Mouse (Mus musculus) R1 (cell line): ENCODE data around the gene Foxa2.

ENCODE experiments used
- DNase-seq: peaks from one replicate; pipeline ENCODE4 v3.0.0-alpha.2; 2018; ENCODE audit warnings: low read depth, low spot score

Foxa2 gene

DNA sequence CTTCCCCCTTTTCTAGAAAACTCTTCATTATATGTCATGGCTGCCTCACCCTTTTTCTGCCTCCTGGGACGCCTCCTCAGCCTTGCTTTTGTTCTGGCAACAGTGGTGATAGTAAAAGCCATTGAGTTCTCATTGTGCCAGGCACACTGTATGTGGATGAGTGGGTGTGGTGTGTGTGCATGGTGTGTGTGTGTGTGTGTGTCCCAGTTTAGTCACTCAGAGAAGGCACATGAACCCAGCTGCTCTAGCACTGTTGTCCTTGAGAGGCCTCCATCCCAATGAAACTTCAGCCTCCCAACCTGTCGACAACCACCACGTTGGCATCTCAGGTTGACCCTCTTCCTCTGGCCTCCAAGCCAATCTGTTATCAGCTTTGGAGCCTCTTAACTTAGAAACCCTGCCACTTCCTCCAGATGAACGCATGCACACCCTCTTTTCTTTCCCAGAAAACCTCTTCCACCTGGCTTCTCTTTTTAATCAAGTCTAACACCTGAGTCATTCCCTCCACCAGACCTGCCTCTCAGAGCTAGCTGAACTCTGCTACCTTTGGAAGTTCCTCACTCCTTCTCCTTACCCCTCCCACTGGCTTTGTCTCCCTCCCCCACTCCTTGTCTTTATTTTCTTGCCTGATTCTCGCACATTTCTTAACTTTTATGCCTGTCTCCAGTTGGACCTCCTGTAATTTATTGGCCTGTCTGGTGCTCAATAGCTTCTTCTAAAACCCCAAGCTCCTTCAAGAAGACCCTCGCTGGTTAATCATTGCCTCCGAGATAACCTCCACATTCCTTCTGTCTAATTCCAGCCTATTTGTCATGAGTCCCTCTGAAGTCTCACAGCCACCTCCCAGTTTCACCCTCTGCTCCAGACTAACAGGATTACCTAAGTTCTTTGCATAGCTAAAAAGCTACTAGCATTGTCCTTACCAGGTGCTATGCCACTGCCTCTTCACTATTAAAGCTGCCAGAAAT, 41.9 kb downstream of the Foxa2 start:
- no peak for DNase-seq

DNA sequence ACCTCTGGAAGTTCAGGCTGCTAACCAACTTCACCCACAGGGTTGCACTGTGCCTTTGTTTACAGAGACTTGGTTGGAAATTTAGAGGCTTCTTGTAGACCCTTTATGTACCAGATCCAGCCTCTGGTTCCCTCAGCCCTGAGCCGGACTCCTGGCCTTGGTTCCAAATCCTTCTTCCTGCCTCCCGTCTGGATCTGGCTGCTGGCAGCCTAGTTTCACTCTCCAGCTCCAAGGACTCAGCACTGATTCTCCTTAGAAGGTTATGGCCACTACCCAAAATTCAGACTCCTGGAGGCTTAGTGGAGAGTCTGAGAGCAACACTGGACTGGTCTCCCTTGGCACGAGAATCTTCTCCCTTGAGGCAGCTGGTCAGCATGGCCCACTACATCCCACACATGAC, 43.3 kb downstream of the Foxa2 start:
- no peak for DNase-seq

DNA sequence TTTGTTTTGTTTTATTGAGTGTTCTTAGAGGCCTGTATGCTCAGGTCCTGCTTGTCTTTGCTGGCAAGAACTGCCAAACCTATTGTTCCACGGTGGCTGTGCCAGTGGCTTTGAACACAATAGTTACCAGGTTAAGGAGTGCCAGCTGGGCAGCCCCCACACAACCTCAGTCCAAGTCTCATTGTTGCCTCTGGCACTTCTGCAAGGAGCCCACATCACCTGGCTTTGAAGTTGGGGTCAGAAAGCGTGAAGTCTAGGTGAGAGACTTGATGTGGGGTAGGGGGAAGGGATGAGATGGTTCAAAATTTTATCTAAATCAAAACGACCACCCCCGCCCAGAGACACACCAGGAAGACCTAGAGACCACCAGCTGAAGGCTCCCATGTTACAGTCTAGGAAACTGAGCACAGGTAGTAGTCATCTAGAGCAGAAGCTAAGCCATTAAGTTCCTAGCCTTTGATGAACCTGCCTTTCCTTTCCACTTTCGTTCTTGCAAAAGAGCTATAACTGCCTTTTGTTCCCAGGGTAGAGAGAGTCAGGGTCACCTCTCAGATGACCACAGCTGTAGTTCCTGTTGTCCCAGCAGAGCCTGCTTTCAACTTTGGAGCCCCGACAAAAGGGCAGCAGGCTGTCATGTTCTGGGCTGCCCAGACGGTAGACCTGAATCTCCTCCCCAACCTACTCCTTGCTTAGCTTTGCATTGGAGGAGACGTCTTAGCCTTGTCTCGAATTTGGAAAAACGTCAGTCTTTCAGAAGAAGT, 48.4 kb downstream of the Foxa2 start:
- no peak for DNase-seq

DNA sequence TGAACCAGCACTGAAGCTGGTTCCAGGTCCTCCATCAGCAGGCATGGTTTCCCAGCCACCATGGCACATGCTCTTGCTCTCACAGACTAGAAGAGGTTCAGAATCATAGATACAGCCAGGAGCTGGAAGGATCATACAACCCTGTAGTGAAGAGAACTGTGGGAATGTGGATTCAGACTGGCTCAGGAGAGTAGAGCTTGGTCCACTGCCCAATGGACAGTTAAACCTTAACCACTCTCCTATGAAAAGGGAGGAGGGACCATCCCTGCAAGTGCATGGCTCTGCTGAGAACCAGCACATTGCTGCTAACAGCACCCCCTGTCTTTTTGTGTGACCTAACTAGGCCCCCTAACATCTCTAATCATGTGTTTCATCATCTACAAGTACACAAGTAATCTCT, 50.0 kb downstream of the Foxa2 start:
- DNase-seq = no peak

DNA sequence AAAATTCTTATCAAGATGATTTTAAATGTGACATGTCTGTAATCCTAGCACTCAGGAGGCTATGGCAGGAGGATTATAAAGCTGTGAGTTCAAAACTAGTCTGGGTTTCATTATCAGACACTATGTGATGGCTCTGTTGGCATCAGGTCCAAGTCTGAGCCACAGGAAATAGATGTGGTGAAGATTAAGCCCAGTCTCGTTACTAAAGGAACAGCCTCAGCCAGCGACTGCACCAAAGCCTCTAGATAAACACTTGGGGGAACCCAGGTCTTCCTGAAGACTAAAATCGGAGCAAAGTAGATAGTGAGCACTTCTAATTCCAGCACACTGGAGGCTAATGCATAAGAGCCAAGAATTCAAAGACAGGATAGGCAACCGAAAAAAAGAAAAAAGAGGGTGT, 52.9 kb downstream of the Foxa2 start:
- no peak for DNase-seq

DNA sequence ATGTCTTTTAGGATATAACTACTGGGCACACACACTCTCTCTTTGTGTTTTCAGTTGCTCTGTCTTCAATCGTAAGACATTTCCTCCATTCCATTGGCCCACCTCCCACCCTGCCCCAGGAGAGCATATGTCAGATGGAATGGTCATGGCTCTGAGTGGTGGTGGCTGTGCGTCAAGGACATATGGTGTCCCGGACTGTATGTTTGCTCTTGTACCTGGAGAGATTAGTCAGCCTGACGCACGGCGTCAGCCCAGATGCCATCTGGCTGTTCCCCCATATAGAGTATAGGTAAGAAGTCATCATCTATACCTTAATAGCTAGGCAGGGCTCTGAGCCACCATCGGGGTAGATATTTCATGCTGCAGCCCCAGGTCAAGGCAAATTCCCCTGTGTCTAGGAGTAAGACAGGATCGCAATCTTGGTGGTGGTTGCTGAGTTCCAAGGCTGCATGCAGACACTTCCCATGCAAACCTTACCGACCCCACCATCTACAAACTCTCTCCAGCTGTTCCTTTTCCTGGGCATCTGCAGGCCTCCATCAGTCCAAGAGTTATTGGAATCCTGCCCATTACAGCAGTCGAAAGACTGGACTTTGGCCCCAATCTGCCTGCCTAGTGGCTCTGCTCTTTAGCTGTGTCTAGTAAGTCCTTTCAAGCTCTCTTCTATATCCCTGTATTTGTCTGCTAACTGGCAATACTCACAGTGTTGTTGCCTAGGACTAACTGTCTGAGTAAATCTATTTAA, 53.7 kb downstream of the Foxa2 start:
- no peak for DNase-seq
